Mouse (Mus musculus) hindlimb bud, embryonic 11.5 days (tissue): ENCODE measurements at regions not wholly inside any gene's neighbourhood (a gene's known extent, or its start where the extent isn't known, plus 50 kb on each side); places are given as distances from the start of the nearest gene placed in this dataset.

Experiments
- DNase-seq: peaks from one replicate; pipeline ENCODE4 v3.0.0-alpha.2; 2012; ENCODE audit warnings: low read depth, low spot score; ENCODE audit errors: extremely low spot score

DNA sequence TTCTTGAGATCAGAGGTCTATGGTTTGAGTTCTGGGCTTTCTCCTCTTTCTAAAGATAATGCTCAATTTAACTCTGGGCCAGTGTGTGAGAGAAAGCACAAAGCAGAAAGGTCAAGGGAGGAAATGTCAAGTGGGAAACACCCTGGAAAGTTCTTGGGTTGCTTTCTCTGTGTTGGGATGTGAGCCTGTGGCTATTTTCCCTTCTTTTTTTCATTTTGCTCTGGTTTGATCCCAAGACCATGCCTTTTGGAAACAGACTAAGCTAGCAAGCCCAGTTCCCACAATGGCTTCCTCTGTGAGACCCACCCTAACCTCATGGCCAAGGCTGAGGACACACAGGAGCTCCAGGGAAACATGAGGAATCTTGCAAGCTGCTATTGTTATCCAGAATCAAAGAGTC, 216.4 kb upstream of the F930015N05Rik start:
- DNase-seq, result no peak

DNA sequence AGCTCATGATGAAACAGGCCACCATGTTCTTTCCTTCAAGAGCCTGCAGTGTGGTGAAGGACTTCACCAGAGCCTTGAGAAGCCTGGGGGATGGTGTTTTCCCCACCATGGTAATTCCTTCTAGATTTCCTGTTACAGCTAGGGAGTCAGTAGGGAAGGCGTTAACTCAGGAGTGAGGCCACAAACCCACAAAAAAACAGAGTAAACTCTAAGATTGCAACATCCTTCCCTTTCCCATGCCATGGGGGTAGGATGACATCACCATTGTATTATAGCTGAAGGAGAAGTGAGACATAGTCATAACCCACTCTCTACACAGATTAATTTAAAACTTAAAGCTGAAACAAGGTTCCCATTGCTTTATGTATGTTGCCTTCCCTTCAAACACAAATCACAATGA, 218.7 kb upstream of the F930015N05Rik start:
- no peak for DNase-seq

DNA sequence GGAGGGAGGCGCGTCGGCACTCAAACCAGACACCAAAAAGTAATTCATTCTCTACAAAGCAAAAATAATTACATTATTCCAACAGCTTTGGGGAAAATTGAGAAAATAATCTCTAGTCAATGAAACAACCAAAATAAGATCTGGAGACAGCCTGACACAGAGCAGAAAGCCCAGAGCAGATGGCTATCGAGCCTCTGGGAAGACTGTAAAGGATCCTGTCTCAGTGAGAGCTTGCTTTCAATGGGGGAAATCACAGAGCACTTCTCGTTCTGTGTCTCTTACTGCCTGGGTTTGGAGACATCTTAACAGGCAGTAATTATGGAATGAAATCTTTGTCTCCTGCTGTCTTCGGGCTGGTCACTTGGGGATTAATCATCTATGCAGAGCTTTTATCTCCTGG, 226.7 kb upstream of the F930015N05Rik start:
- no peak for DNase-seq

DNA sequence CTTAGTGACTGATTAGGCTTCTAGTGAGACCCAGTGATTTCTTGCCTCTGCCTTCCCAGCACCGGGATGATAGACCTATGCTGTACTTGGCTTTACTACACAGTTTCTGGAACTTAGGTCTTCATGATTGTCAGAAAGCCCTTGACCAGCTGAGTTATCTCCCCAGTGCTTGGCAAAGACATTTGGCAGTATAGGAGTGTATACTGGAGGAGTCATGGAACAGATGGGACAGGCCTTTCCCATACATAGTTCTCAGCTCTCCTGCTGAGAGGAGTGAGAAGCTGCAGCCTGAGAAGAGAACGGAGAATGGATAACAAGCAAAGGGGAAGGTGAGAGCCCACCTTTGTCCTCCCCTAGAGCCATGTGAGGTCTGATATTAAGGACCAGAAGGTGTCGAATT, 230.6 kb upstream of the F930015N05Rik start:
- DNase-seq, result no peak

DNA sequence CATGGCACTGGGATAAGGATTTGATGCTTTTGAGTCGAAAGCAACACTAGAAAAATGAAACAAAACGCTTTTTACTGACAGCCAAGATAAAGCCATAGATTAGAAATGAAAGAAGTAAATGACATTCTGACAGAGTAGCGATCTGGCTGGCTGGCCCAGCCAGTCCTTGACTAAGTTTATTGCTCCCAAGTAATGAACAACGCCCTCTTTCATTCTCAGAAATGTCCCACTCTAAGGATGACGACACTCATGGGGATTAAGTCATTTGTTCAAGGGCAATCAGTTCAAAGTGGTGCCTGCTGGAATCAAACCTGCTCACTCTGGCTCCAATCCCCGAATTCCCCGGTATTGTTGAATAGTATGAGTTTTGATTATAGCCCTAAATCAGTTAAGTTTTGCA, 231.1 kb upstream of the F930015N05Rik start:
- DNase-seq, result no peak

DNA sequence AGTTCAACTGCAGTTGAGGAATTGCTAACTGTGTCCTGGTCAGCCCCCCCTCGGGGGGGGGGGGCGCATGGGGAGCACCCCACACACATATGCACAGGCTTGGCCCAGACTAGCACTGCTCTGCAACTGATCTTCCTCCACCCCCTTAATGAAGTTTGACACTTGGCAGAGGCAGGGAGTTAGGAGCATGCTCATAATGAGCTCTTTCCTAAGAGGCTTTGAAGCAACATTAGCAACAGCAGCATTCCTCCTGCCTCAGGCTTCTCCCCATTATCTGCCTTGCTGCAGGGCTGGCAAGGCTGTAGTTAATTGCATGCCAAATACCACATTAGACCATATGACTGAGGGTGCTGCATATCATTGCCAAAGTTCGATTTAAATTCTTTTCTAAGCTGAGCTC, 235.4 kb upstream of the F930015N05Rik start:
- DNase-seq, result peak; percentile 85

DNA sequence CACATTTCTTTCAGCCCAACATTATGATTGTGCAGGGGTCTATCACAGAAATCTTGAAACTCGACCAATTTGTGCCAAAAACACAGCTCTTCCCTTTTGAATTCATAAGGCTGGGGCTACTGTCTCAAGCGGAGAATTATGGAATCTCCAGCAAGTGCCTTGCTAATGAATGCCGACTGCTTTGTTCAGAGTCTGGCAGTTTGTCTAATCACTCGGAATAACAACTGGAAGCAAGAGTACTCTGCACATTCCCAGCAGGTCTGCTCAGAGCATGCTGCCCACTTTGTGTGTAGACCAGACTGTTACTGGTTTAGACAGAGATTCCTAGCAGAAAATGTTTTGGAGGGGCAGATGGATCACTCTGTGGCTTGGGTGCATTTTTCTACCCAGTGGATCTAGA, 237.1 kb upstream of the F930015N05Rik start:
- no peak for DNase-seq

DNA sequence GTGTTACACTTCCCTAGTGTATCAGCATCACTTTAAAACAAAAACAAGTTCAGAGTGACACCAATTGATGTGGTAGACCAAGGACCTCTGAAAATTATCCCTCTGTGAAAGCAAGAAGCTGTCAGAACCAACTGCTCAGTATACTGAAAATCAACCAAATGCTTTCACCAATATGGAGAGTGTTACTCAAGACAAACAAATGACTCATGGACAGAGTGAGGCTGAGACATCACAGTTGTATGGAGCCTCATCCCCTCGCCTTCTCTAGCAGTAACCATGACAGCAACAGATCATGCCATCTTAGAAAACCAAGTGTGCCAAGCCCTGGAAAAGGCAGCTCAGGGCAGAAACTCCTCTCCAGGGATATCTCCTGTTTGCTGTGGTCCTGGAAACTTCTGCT, 267.3 kb upstream of the F930015N05Rik start:
- DNase-seq, result no peak

DNA sequence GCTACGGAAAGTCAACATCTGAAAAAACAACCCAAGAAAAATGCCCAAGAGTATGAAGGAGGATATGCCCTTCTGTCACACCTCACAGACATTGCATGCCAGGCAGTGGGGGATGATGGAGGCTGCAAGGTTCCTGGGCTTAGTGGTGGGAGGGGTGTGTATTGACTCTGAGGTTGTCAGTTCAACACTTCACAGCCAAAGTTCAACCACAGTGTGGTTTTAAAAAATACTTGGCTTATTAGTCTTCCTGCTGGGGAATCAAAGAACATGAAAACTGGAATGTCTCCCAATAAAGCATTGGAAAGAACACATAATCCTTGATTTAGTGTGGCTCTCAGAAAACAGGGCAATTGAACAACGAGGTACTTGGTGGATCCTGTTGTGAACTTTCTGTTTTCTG, 267.0 kb upstream of the Elac2 start:
- no peak for DNase-seq

DNA sequence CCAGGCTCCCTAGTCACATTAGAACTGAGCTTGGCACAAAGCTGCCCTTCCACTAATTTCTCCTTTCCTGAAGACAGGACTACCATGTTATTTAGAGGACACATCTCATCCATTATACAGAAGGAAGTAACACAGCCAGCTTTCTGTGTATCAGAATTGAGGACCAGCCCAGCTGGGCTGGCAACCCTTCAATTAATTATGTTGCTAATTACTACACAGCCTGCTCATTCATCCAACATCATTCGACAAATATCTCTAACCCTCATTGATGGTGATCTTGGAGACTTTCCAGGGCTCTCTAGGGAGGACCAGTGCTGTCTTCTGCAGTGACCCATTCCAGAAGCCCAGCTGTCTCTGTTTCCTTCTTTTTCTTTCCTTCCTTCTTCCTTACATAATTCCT, 263.7 kb upstream of the Elac2 start:
- DNase-seq, result no peak

DNA sequence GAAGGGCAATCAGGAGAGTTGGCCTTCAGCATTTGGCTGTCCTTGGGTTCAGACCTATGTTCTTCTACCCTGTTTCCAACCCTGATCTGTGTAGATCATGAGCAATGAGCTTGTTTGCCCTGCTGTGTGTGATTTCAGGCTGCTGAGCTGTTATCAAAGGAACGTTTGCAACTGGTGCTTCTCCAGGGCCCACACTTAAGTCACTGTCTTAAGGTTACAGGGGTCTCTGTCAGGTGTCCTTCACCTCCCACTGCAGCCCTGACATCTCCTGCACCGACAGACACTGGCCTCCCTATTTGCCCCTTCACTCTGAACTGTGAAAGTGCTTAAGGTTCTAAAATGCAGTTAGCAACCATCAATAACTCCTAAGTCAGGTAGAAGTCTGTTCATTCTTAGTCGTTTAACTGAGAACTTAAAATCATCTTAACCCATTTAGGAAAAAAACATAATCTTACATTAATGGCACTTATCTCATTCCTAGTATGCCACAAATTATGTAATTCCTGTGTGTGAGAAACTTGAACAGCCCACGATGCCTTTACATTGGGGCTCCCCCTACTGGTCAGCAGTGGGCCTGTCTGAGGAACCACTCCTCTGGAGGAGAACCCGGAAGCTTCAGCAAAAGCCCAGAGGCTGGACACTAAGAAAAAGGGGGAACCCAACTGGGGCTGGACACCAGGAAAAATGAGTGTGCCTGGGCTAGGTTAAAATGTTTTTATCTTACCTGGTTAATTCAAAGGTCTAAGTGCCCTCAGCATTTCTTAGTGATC, 260.3 kb upstream of the Elac2 start:
- no peak for DNase-seq

DNA sequence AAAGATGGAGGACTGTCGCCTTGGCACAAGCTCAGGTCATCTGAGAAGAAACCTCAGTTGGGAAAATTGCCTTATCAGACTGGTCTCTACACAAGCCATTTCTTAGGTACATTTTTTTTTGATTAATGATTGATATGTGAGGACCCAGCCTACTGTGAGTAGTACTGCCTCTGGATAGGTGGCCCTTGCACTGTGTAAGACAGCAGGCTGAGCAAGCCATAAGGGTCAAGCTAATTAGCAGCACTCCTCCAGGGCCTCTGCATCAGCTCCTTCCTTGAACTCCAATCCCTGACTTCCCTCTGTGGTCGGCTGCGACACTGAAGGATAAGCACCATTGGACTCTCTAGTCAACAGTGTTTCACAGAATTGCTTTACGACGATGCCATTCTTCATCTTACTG, 252.6 kb upstream of the Elac2 start:
- DNase-seq, result no peak

DNA sequence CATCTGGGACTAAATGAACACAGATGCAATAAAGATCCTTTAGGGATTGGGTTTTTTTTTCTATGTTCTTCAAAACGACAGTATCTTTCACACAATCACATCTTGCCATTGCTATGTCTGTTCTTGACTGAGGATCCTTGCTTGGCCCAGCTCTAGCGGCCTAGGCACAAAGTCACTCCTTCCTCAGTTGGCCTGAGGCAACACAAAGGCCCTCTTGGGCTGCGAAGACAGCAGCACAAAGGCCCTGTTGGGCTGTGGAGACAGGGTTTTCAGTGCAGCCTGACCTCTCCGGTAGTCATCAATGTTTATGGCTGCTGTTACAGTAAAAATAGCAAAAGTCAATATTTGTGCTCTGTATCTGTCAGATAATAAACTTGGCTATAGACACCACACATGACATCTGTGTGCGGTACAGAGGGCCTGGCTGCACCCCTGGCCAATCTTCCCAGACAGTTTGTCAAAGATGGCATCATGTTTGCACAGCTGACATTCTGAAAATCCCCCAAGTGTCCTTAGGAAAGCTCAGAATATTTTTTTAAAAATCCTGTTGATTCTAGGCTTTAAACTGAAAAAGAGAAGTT, 250.9 kb upstream of the Elac2 start:
- DNase-seq, result no peak

DNA sequence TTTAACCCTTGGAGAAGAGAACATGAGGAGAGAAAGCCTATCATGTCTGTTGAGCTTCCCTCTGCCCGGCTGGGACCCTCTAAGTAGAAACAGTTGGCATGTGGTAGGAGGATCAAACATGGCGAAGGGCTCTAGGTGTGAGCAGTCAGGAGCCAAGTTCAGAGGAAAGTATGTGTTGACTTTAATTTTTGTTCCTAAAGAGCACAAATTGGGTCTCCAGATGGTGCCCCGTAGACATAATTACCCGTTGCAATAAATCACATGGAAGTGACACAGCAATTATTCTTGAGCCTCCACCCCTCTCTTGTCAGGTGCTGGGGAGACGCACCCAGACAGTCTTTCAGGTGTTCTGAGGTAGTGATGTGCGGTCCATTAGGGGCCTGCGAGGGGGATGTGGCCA, 239.9 kb upstream of the Elac2 start:
- no peak for DNase-seq

DNA sequence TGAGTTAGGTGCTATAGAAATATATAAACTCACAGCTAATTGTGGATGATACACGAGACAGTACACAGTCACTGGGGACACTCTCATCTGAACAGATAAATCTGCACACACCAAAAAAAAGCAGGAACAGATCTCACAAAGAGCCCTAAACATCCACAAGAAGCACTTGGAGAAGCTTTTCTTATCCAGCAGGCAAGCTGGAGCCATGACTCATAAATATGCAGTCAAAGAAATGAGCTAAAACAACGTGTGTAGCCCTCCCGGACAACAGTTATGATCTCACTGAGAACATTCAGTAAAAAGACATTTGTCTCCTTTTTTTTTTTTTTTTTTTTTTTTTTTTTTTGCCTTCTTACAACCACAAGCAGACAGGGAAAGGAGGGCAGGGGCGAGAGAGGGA, 235.1 kb upstream of the Elac2 start:
- no peak for DNase-seq

DNA sequence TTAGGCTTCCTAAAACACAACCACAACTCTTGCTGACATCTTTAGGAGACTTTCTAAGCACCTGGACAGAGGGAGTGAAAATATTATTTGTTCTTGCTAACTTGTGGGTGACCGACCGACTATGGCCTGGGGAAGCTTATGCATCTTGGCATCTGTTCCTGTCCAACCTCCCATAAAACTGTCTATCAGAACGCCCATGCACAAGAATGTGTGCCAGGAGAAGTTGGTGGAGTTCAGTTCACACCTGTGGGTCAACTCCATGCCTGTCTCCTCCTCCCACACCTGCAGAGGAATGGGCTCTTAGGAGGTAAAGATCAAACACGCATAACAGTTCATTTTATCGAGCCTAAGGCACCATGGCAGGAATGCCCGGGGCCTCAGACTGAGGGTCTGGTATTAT, 232.7 kb upstream of the Elac2 start:
- DNase-seq, result no peak

DNA sequence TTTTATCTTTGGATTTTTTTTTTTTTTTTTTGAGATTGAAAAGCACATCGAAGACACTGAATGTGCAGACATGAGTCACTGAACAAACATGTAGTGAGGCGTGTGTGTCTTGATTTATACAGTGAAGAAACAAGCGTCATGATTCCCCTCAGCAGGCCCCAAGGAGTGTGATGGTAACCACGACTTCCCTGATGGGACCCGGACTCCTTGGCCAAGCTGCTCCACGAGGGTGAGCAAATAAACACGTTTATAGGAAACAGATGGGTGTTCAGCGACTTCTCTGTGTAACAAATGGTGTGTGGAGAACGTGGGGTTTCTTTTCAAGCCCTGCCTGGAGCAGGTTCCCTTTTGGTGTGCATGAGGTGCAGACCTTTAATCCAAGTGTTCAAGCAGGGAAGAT, 228.9 kb upstream of the Elac2 start:
- no peak for DNase-seq

DNA sequence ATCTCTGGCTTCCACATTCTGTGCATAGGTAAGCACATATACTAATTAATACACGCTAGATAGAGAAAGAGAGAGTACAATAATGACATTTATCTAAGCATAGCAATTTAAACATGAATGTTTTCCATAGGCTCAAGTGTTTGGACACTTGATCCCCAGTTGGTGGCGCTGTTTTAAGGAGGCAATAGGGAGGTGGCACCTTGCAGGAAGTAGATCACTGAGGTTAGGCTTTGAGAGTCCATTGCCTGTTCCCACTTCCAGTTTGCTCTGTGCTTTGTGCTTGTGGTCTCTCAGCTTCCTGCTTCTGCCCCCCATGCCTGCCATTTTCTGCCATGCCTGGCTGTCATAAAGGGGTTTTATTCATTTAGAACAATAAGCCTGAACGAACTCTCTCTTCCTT, 226.5 kb upstream of the Elac2 start:
- no peak for DNase-seq

DNA sequence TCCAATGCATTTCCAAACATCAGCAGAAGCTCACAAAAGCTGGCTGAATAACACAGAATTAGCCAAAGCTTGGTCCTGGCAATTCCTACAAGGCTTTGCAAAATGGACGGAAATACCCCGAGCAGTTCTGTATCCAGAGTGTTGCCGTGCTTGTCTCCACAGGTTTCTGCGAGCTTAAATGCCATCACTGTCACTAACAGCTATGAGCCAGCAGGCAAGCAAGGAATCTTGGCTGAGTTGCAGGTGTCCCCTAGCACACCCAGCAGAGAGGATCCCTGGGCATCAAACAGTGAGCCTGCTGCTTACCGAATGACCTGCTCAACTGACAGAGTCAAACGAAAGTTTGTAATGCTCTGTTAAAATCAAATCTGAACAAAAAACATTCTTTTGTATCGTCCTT, 226.0 kb upstream of the Elac2 start:
- no peak for DNase-seq

DNA sequence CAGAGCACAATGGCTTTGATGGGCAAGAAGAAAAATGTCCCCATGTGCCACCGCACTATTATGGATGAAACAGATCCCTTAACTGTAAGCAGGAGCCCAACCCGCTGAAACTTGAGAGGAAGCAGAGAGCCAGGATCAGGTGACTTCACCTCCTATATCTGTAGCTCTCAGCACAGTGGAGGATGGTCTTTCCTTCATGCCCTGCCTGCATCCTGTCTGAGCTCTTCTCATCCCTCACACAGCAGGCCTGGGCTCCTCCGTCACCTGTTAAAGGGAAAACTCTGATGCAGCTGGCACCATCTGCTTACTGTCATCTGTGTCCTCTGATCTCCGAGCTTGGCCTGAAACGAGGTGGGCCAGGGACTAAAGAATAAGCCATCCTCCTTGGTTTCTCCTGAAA, 224.8 kb upstream of the Elac2 start:
- no peak for DNase-seq

DNA sequence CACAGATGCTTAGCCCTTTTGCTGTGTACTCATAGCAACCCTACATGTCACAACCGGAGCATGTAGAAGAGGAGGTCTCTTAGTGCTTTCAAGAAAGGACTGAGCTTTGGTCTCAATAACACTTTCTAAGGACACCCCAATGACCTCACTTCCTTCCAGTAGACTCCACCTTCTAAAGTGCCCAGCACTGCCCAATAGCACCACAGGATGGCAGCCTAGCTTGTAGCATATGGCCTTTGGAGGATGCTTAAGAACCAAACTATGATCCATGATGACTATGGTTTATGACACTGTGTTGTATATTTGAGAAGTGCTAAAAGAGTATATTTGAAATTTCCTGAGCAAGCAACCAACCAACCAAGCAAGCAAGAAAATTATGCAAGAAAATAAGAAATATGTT, 223.3 kb upstream of the Elac2 start:
- DNase-seq, result no peak

DNA sequence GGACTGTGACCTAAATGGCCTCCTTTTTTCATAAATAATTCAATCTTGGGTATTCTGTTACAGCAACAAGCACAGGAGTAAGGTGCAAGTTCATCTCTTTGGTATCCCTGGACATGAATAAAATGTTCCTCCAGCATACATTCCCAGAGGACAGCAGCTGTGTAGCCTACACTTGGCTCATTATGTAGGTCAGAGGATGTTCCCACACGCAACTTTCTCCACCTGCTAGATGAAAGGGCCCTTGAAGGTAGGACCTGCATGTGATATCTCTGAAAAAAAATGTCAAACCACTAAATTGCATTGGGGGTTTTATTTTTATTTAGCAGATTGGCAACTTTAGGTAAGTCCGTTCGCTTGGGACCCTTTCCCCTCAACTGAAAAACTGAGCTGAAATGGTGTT, 218.2 kb upstream of the Elac2 start:
- no peak for DNase-seq

DNA sequence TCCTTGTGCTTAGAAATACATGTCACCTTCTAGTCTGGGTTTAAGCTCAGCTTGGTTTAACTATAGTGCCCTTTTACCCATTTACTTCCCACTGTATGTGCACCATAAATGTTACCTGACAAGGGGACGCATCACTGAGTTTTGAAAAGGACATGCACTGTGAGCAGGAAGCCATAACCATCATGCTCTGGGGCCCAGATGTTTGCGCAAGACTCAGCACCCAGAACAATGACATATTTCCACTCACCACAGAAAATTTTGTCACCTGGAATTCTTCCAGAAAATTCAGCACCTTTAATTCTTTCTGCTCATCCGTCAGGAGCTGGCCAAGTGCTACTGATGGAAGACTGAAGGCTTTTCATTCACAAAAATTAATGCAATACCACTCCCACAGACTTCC, 216.1 kb upstream of the Elac2 start:
- no peak for DNase-seq
